Mouse (Mus musculus) forebrain, embryonic 12.5 days (tissue): ENCODE results near the gene Gale. TPM values are rescaled to one million over a fixed set of nuclear protein-coding genes. Genes with fewer than 3 reads are reported as not detected.

ENCODE experiments used
- ATAC-seq: fragments of 200-750 bp; cut with Nextera tagmentation; 2 replicates; pipeline ENCODE4 v1.8.0; 2017; ENCODE audit warnings: moderate TSS enrichment; ENCODE audit not compliant: low FRiP score
- H3K27ac ChIP-seq: fragments of 300-500 bp; sonication (generic); 2 replicates; pipeline ENCODE4 v1.5.1; 2016; ENCODE audit warnings: mild to moderate bottlenecking
- H3K27me3 ChIP-seq: fragments of 300-500 bp; sonication (generic); 2 replicates; pipeline ENCODE4 v1.6.1; 2016; ENCODE audit warnings: mild to moderate bottlenecking
- H3K36me3 ChIP-seq: fragments of 300-500 bp; sonication (generic); replicated peaks from 2 replicates; pipeline ENCODE4 v1.6.1; 2016; ENCODE audit warnings: mild to moderate bottlenecking
- H3K4me1 ChIP-seq: fragments of 300-500 bp; sonication (generic); 2 replicates; pipeline ENCODE4 v1.6.1; 2016
- H3K4me2 ChIP-seq: fragments of 300-500 bp; sonication (generic); 2 replicates; pipeline ENCODE4 v1.6.1; 2016; ENCODE audit warnings: mild to moderate bottlenecking, moderate library complexity
- H3K4me3 ChIP-seq: fragments of 300-500 bp; sonication (generic); replicated peaks from 2 replicates; pipeline ENCODE4 v1.5.1; 2016; ENCODE audit warnings: mild to moderate bottlenecking
- H3K9ac ChIP-seq: fragments of 300-500 bp; sonication (generic); 2 replicates; pipeline ENCODE4 v1.6.1; 2016; ENCODE audit warnings: mild to moderate bottlenecking
- H3K9me3 ChIP-seq: fragments of 300-500 bp; sonication (generic); 2 replicates; pipeline ENCODE4 v1.6.1; 2016
- WGBS: fragments of 180-500 bp; shearing (Covaris S2); methylation state at CpG from one replicate; pipeline ENCODE4 v1.1.7; 2016; 5-methylcytosine and 5-hydroxymethylcytosine counted together
- polyA plus RNA-seq: library from polyadenylated mRNA; unstranded; fragments of >200 nt; fragmentation: Nextera tagmentation; extraction: Ambion mirVana; gene quantifications from 2 replicates; pipeline ENCODE4 v1.2.1, GENCODE M21; 2016

The Gale gene
- polyA plus RNA-seq = 28.3 and 30.9 TPM in 2 replicates

- H3K9me3 ChIP-seq = no peaks in the 10 kb centered on the region
- peak within 1 kb of the TSS; percentile 89 for H3K27ac ChIP-seq
- peak within 1 kb of the TSS; percentile 86 for H3K9ac ChIP-seq
- peak; percentile 95 for ATAC-seq
- WGBS = under 1% methylated on average over 56 of the region's 56 CpGs
- H3K4me1 ChIP-seq = peaks cover 25% of the 10 kb centered on the region
- H3K27me3 ChIP-seq = no peaks in the 10 kb centered on the region; the same call in 1 of the 2 replicates
- peak within 1 kb of the TSS; percentile 94 for H3K4me2 ChIP-seq
- peak within 1 kb of the TSS; percentile 72 for H3K4me3 ChIP-seq
- H3K36me3 ChIP-seq = peaks cover 42% of the 10 kb centered on the region
Measured at GRCm38 (mm10) chr4:135963457-135964193, at the start of gene Gale. Gene Gale (plus strand): TSS chr4:135963727.

GRCm38 (mm10) chr4:135918635-135919279, 44.8 kb upstream of the Gale start:
- Histone ChIP-seq H3K9ac (no peak overlapping the region), H3K27ac (no peak overlapping the region), H3K4me3 (no peak overlapping the region), H3K9me3 (no peaks in the 10 kb centered on the region), H3K36me3 (0 out of 2 replicates have a peak, but pooled peaks cover 9% of the 10 kb centered on the region), H3K4me2 (no peak overlapping the region), H3K27me3 (no peaks in the 10 kb centered on the region), H3K4me1 (peaks cover 15% of the 10 kb centered on the region)
- WGBS = 91% methylated on average over 13 of the region's 13 CpGs
- no peak for ATAC-seq

GRCm38 (mm10) chr4:135919280-135919639, 44.3 kb upstream of the Gale start:
- H3K27me3 ChIP-seq = no peaks in the 10 kb centered on the region
- H3K4me2 ChIP-seq = no peak overlapping the region
- 95% methylated on average over 3 of the region's 3 CpGs for WGBS

GRCm38 (mm10) chr4:135920304-135921241, 43.0 kb upstream of the Gale start, which contains the start of gene Fuca1:
Gene Fuca1 (plus strand): TSS chr4:135920735.
- Histone ChIP-seq H3K4me3 (peak within 1 kb of the TSS; percentile 67), H3K27ac (peak within 1 kb of the TSS; percentile 76; the same call in 1 of the 2 replicates), H3K9ac (peak within 1 kb of the TSS; percentile 77), H3K9me3 (no peaks in the 10 kb centered on the region), H3K36me3 (peaks cover 13% of the 10 kb centered on the region), H3K27me3 (no peaks in the 10 kb centered on the region), H3K4me1 (peaks cover 15% of the 10 kb centered on the region), H3K4me2 (peak within 1 kb of the TSS; percentile 78)
- 2% methylated on average over 60 of the region's 60 CpGs for WGBS
- ATAC-seq = peak; percentile 97

More at GRCm38 (mm10) chr4:135919280-135919639, 44.3 kb upstream of the Gale start:
- Histone ChIP-seq H3K4me1 (peaks cover 15% of the 10 kb centered on the region), H3K9me3 (no peaks in the 10 kb centered on the region), H3K27ac (no peak overlapping the region), H3K9ac (no peak overlapping the region), H3K36me3 (0 out of 2 replicates have a peak, but pooled peaks cover 9% of the 10 kb centered on the region), H3K4me3 (no peak overlapping the region)
- ATAC-seq = no peak

- Histone ChIP-seq H3K36me3 (peaks cover 18% of the 10 kb centered on the region), H3K9me3 (no peaks in the 10 kb centered on the region), H3K4me3 (peak overlapping the region; percentile 67), H3K4me2 (peak overlapping the region; percentile 78), H3K27ac (peak overlapping the region; percentile 76; the same call in 1 of the 2 replicates), H3K27me3 (no peaks in the 10 kb centered on the region), H3K9ac (peak overlapping the region; percentile 77), H3K4me1 (peaks cover 15% of the 10 kb centered on the region)
- WGBS = 11% methylated on average over 26 of the region's 26 CpGs
- 0 out of 2 replicates have a peak, but pooled peaks have one; percentile 21 for ATAC-seq
Measured at GRCm38 (mm10) chr4:135921257-135922120, 42.0 kb upstream of the Gale start.

- H3K4me3 ChIP-seq = no peak overlapping the region
- H3K4me2 ChIP-seq = peak overlapping the region; percentile 78; the same call in 1 of the 2 replicates
- peaks cover 18% of the 10 kb centered on the region for H3K36me3 ChIP-seq
- peaks cover 15% of the 10 kb centered on the region for H3K4me1 ChIP-seq
- no peaks in the 10 kb centered on the region for H3K9me3 ChIP-seq
- H3K27me3 ChIP-seq = no peaks in the 10 kb centered on the region
- no peak overlapping the region for H3K9ac ChIP-seq
- H3K27ac ChIP-seq = no peak overlapping the region
- ATAC-seq = no peak
- WGBS = 86% methylated on average over 1 of the region's 1 CpGs
Measured at GRCm38 (mm10) chr4:135922190-135922589, 41.3 kb upstream of the Gale start.

- H3K4me1 ChIP-seq = peaks cover 15% of the 10 kb centered on the region
- no peak overlapping the region for H3K9ac ChIP-seq
- peaks cover 18% of the 10 kb centered on the region for H3K36me3 ChIP-seq
- H3K4me3 ChIP-seq = no peak overlapping the region
- no peak overlapping the region for H3K27ac ChIP-seq
- H3K9me3 ChIP-seq = no peaks in the 10 kb centered on the region
- WGBS = 95% methylated on average over 2 of the region's 2 CpGs
- no peaks in the 10 kb centered on the region for H3K27me3 ChIP-seq
- no peak overlapping the region for H3K4me2 ChIP-seq
- ATAC-seq = no peak
Measured at GRCm38 (mm10) chr4:135924418-135924817, 39.1 kb upstream of the Gale start.

- H3K9ac ChIP-seq = no peak overlapping the region
- no peaks in the 10 kb centered on the region for H3K27me3 ChIP-seq
- no peaks in the 10 kb centered on the region for H3K9me3 ChIP-seq
- no peak overlapping the region for H3K4me3 ChIP-seq
- H3K4me1 ChIP-seq = peaks cover 15% of the 10 kb centered on the region
- no peak overlapping the region for H3K27ac ChIP-seq
- 88% methylated on average over 5 of the region's 5 CpGs for WGBS
- H3K4me2 ChIP-seq = no peak overlapping the region
- peaks cover 18% of the 10 kb centered on the region for H3K36me3 ChIP-seq
- no peak for ATAC-seq
Measured at GRCm38 (mm10) chr4:135925341-135925740, 38.2 kb upstream of the Gale start.

- no peak overlapping the region for H3K9ac ChIP-seq
- WGBS = 91% methylated on average over 10 of the region's 10 CpGs
Measured at GRCm38 (mm10) chr4:135926195-135926808, 37.2 kb upstream of the Gale start.

GRCm38 (mm10) chr4:135926861-135927260, 36.7 kb upstream of the Gale start:
- WGBS = 98% methylated on average over 3 of the region's 3 CpGs
- H3K36me3 ChIP-seq = peaks cover 26% of the 10 kb centered on the region

More at GRCm38 (mm10) chr4:135926195-135926808, 37.2 kb upstream of the Gale start:
- H3K36me3 ChIP-seq = peaks cover 23% of the 10 kb centered on the region
- no peaks in the 10 kb centered on the region for H3K27me3 ChIP-seq
- no peak overlapping the region for H3K27ac ChIP-seq
- no peak overlapping the region for H3K4me3 ChIP-seq
- H3K4me2 ChIP-seq = no peak overlapping the region
- no peaks in the 10 kb centered on the region for H3K9me3 ChIP-seq
- no peak for ATAC-seq
- H3K4me1 ChIP-seq = peaks cover 13% of the 10 kb centered on the region

GRCm38 (mm10) chr4:135928376-135928775, 35.2 kb upstream of the Gale start:
- Histone ChIP-seq H3K4me3 (no peak overlapping the region), H3K4me2 (no peak overlapping the region), H3K36me3 (peaks cover 28% of the 10 kb centered on the region), H3K9ac (no peak overlapping the region), H3K27me3 (no peaks in the 10 kb centered on the region), H3K4me1 (no peaks in the 10 kb centered on the region), H3K27ac (no peak overlapping the region), H3K9me3 (no peaks in the 10 kb centered on the region)
- no peak for ATAC-seq
- 85% methylated on average over 9 of the region's 9 CpGs for WGBS

More at GRCm38 (mm10) chr4:135926861-135927260, 36.7 kb upstream of the Gale start:
- Histone ChIP-seq H3K9ac (no peak overlapping the region), H3K9me3 (no peaks in the 10 kb centered on the region), H3K27me3 (no peaks in the 10 kb centered on the region), H3K4me3 (no peak overlapping the region), H3K4me2 (no peak overlapping the region), H3K27ac (no peak overlapping the region), H3K4me1 (peaks cover 8% of the 10 kb centered on the region)
- ATAC-seq = no peak
